Mouse (Mus musculus): Measurements from ENCODE around the gene Gm21860. TPM values are rescaled to one million over a fixed set of nuclear protein-coding genes. Genes with fewer than 3 reads are reported as not detected.

Gm21860 gene
- polyA plus RNA-seq (2014; fragmentation: Illumina TruSeq; extraction: RNeasy Lipid Tissue Mini Kit (QIAGEN cat#74804); ENCODE audit: low read depth, low replicate concordance) = not detected

GRCm38 (mm10) chrY:90754721-90755120 is at the start of gene Gm21860:
Gene Gm21860 (minus strand): TSS chrY:90754821.

GRCm38 (mm10) chrY:90784438-90784837 is 29.8 kb upstream of the Gm21860 start, which contains the start of gene Gm47283:
Gene Gm47283 (plus strand): TSS chrY:90784738.

Other genes starting within 250 kb of the Gm21860 start
- not detected for gene Gm47283, start 29.9 kb upstream of the Gm21860 start, polyA plus RNA-seq (2014; fragmentation: Illumina TruSeq; extraction: RNeasy Lipid Tissue Mini Kit (QIAGEN cat#74804); ENCODE audit: low read depth, low replicate concordance)
- gene Gm21748, start 84.4 kb upstream of the Gm21860 start, polyA plus RNA-seq (2014; fragmentation: Illumina TruSeq; extraction: RNeasy Lipid Tissue Mini Kit (QIAGEN cat#74804); ENCODE audit: low read depth, low replicate concordance) = not detected